Mouse (Mus musculus) spleen, adult 12 weeks (tissue): ENCODE measurements around the gene Edaradd.
"Not testable (repeated sequence)": the region's sequence is repeated elsewhere in the genome, so short reads cannot be mapped to it uniquely, and the experiment has no call there.

Experiments used
- DNase-seq: peaks from one replicate; pipeline ENCODE4 v3.0.0; 2022; ENCODE audit warnings: low spot score

Gene Edaradd

GRCm38 (mm10) chr13:12511189-12511965, 8.9 kb downstream of the Edaradd start:
- DNase-seq: no peak

GRCm38 (mm10) chr13:12510032-12510431, 10.2 kb downstream of the Edaradd start:
- DNase-seq: no peak

GRCm38 (mm10) chr13:12507426-12507825, 12.8 kb downstream of the Edaradd start:
- DNase-seq: no peak

DNA sequence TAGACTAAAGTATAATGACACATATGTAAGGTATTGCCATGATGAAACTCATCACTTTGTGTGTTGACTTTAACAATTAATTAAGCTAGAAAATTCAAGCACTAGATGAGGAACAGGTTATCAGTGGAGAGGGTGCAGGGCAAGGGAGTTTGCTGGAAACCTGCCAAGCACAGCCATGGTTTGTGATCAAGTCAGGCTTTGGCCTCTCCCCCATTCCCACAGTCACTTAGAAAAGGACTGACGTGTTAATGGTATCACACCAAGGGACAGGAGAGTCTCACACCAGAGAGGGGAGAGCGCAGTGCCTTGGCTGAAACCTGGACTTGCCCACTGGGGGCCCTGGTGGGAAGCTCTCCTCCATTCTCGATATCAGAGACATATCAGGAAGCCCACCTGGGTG, 14.9 kb downstream of the Edaradd start:
- no peak for DNase-seq

- no peak for DNase-seq
Observed at GRCm38 (mm10) chr13:12503238-12503751, 16.9 kb downstream of the Edaradd start.

- no peak for DNase-seq
Observed at GRCm38 (mm10) chr13:12502665-12503237, 17.5 kb downstream of the Edaradd start.

GRCm38 (mm10) chr13:12499107-12499506, 21.1 kb downstream of the Edaradd start:
- no peak for DNase-seq

DNA sequence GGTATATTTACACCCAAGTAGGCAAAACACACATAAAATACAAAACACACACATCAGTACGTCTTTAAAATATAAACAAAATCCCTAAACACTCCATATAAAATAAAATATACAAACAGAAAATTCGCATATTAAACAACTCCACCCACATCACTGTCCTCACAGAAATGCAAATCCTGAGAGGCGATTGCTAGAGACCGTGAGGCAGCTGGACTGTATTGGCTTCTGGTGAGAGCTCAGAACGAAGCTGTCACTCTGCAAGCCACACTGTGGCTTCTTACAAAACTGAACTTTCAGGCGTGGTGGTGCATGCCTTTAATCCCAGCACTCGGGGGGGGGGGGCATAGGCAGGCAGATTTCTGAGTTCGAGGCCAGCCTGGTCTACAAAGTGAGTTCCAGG, 22.4 kb downstream of the Edaradd start:
- no peak for DNase-seq

GRCm38 (mm10) chr13:12494750-12495149, 25.5 kb downstream of the Edaradd start:
- DNase-seq: no peak

- DNase-seq: no peak
Observed at GRCm38 (mm10) chr13:12492515-12492914, 27.7 kb downstream of the Edaradd start.

DNA sequence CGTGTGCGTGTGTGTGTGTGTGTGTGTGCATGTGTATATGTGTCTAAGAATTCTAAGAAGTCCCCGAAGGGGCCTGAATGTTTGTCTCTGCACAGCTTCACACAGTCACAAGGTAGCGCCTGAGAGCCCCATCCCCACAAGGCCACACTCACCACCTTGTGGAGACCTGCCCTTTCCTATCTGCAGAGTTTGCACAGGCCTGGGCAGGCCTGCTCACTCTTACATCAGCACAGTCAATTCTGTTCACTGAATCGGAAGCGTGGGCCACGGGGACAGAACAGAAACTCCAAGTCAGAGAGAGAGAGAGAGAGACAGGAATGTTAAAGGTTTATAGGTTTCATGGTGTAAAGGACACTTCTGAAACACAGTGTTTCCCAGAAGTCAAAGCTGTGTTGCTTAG, 34.6 kb downstream of the Edaradd start:
- no peak for DNase-seq

- DNase-seq: no peak
Observed at GRCm38 (mm10) chr13:12485197-12485596, 35.0 kb downstream of the Edaradd start.

DNA sequence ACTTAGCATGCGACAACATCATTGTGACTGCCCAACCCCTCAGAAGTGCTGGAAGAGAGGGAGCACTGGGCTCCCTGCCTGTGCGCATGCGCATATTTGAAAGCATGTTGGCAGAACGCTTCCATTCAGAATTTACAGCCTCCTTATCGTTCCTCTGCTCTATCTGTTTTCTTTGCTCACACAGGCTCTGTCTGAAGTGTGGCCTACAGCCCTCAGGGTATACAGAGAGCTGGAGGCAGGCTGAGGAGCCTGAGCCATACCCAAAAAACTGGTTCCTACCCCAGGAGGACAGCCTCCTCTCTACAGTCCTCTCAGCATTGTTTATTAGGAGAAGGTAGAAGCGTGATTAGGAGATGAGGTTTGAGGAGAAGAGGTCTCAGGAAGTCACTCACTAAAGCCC, 40.4 kb downstream of the Edaradd start:
- no peak for DNase-seq

DNA sequence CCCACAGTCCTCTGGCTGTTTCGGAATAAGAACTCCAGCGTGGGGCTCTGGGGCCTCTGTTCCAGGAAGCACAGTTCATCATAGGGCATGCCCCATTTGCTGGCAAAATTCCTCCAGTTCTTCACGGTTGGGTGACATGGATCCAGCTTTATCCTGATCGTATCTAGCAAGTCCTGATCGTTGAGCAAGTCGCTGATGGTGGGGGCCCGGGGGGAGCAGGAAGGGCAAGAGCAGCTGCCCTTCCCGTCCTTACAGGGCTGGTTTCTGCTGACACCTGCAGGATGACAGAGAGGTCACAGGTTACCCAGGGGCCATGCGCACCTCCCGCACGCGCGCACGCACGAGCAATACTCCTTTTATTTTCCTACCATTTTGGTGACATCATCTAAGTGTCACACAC, 41.9 kb downstream of the Edaradd start:
- no peak for DNase-seq

DNA sequence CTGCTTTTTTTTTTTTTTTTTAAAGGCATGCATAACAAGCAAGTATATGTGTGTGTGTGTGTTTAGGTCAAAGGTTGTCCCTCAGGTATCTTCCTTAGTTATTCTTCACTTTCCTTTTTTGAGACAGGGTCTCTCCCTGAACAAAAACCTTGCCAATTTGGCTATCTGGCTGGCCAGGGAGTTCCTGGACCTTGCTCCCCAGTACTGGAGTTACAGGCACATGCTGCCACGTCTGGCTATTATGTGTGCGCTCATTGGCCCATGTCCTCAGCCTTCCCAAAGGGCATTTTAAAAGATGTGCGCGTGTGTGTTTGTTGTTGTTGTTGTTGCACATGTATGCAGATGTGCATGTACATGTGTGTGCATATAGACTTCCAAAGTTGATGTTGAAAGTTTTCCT, 43.4 kb downstream of the Edaradd start:
- DNase-seq: no peak

DNA sequence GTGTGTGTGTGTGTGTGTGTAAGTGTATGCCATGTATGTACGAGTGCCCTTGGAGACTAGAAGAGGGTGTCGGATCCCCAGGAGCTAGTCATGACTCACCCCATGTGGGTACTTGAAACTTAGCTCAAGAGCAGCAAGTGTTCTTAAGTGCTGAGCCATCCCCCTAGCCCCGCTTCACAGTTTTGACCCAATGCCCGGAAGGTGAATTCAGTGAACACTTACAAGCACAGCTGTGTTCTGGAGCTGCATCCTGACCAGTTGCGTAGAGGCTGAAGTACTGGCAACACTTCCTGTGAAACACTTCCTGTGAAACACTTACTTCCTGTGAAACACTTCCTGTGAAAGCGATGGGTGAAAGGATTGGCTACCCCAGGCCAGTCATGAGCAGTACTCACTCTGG, 45.0 kb downstream of the Edaradd start:
- DNase-seq: no peak

- DNase-seq: peak; percentile 61
Observed at GRCm38 (mm10) chr13:12473724-12474378, 46.4 kb downstream of the Edaradd start.

DNA sequence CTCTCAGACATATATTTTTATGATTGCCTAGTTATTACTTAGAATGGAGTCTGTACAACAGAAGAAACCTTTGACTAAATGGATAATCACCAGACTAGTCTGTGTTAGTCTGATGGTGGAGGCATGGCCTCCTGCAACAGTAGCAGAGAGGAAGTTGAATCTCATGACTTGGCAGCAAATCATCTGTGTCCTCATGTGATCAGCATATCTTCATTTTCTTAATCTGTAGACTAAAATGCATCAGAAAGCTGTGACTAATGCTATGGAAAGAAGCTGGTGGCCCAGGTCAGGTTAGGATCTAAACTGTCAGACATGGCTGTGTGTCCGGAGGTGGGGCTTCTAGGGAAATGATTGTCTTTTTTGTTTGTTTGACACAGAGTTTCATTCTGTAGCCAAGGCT, 51.8 kb downstream of the Edaradd start:
- DNase-seq: peak; percentile 4

DNA sequence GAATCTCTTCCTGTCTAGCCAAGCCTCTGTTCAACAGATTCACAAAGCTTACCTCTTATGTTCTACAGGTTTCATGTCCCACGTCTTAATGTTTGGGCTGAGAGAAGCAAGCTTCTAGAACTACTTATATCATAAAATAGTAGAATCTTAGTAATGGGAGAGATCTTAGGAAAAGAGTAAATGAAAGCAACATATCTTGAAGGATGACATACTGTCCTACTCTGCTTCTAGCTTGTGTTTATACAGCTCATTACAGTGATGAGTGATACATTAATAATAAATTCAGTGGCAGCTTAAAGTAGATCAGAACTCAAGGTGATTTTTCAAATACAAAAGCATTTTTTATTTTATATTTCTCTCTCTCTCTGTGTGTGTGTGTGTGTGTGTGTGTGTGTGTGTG, 55.4 kb downstream of the Edaradd start, which contains the start of gene Lgals8:
Gene Lgals8, minus strand, starts transcription at position 101 of the 400 bp plus-strand sequence.
- DNase-seq: no peak

GRCm38 (mm10) chr13:12464159-12464558, 56.1 kb downstream of the Edaradd start:
- DNase-seq: not testable (repeated sequence)

DNA sequence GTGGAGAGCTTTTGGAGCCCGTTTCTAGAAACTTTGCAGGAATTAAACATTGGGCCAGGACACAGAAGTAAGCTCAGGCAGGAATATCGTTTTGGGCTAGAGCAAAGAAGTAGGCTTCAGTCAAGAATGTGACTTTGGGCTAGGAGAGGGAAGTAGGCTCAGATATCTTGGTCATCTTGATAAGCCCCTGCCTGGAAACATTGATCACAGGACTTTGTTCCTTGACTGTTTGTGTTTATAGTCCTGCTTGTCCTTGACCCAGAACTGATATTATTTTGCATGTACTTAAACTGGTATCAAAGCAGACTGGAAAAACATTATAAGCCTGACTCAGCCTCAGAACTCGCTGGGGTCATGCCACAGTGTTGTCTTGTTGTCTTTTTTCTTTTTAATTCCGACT, 57.6 kb downstream of the Edaradd start:
- DNase-seq: no peak

DNA sequence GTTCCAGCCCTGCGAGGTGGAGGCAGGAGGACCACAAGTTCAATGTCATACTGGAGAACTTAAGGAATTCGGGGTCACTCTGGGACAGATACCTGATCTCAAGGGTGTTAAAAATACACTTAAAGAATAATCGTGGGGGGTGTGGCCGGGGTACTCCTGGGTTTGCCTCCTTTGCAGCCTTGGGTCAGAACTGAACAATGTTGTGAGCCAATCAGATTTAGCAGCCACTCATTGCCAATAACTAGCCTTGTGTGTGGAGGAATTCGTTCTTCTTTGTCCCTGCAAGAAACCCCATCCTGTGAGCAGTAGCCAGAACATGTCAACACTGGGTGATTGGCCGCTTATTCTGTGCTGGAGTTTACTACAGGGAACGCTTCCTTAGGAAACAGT, 58.5 kb downstream of the Edaradd start:
- DNase-seq: no peak
